Mouse (Mus musculus) limb, embryonic 10.5 days (tissue): ENCODE measurements around the gene Kank1. TPM values are rescaled to one million over a fixed set of nuclear protein-coding genes. Genes with fewer than 3 reads are reported as not detected.

Experiments used
- DNase-seq: peaks from one replicate; pipeline ENCODE4 v3.0.0-alpha.2; 2017; ENCODE audit warnings: low spot score
- H3K27ac ChIP-seq: fragments of 300-500 bp; sonication (generic); 2 replicates; pipeline ENCODE4 v1.5.1; 2016; ENCODE audit warnings: mild to moderate bottlenecking
- H3K27me3 ChIP-seq: fragments of 300-500 bp; sonication (generic); 2 replicates; pipeline ENCODE4 v1.6.1; 2016; ENCODE audit warnings: low read depth, mild to moderate bottlenecking; ENCODE audit not compliant: poor library complexity, severe bottlenecking
- H3K36me3 ChIP-seq: fragments of 300-500 bp; sonication (generic); 2 replicates; pipeline ENCODE4 v1.6.1; 2016; ENCODE audit warnings: mild to moderate bottlenecking, moderate library complexity
- H3K4me1 ChIP-seq: fragments of 300-500 bp; sonication (generic); 2 replicates; pipeline ENCODE4 v1.6.1; 2016
- H3K4me3 ChIP-seq: fragments of 300-500 bp; sonication (generic); 2 replicates; pipeline ENCODE4 v1.5.1; 2016; ENCODE audit warnings: mild to moderate bottlenecking, moderate library complexity
- H3K9me3 ChIP-seq: fragments of 300-500 bp; sonication (generic); replicated peaks from 2 replicates; pipeline ENCODE4 v1.6.1; 2016; ENCODE audit warnings: mild to moderate bottlenecking
- WGBS: fragments of 180-500 bp; shearing (Covaris S2); methylation state at CpG from one replicate; pipeline ENCODE4 v1.1.7; 2016; 5-methylcytosine and 5-hydroxymethylcytosine counted together
- polyA plus RNA-seq: library from polyadenylated mRNA; unstranded; fragments of >200 nt; fragmentation: Nextera tagmentation; extraction: Ambion mirVana; gene quantifications from 2 replicates; pipeline ENCODE4 v1.2.1, GENCODE M21; 2016

Kank1 gene
- polyA plus RNA-seq, 1 experiment from 2014 or later, result 33.7 TPM

GRCm38 (mm10) chr19:25361956-25362355, 125.2 kb downstream of the Kank1 start:
- Histone ChIP-seq H3K9me3 (no peaks in the 10 kb centered on the region), H3K27ac (no peak overlapping the region), H3K27me3 (no peaks in the 10 kb centered on the region), H3K4me3 (no peak overlapping the region), H3K36me3 (no peaks in the 10 kb centered on the region), H3K4me1 (peaks cover 43% of the 10 kb centered on the region)
- DNase-seq, result no peak
- WGBS, result 82% methylated on average over 7 of the region's 7 CpGs

- 82% methylated on average over 5 of the region's 5 CpGs for WGBS
- Histone ChIP-seq H3K4me3 (no peak overlapping the region), H3K27me3 (no peaks in the 10 kb centered on the region), H3K27ac (no peak overlapping the region), H3K9me3 (no peaks in the 10 kb centered on the region), H3K36me3 (no peaks in the 10 kb centered on the region), H3K4me1 (peaks cover 27% of the 10 kb centered on the region)
- DNase-seq, result no peak
These were observed 128.9 kb downstream of the Kank1 start for GRCm38 (mm10) chr19:25365698-25366097.

GRCm38 (mm10) chr19:25366620-25367019, 129.8 kb downstream of the Kank1 start:
- Histone ChIP-seq H3K4me3 (no peak overlapping the region), H3K4me1 (peaks cover 18% of the 10 kb centered on the region; the same call in 1 of the 2 replicates), H3K27me3 (no peaks in the 10 kb centered on the region), H3K36me3 (no peaks in the 10 kb centered on the region), H3K27ac (no peak overlapping the region), H3K9me3 (no peaks in the 10 kb centered on the region)
- 80% methylated on average over 12 of the region's 12 CpGs for WGBS
- no peak for DNase-seq

- no peaks in the 10 kb centered on the region for H3K36me3 ChIP-seq
- H3K9me3 ChIP-seq, result no peaks in the 10 kb centered on the region
- no peak for DNase-seq
- no peaks in the 10 kb centered on the region for H3K27me3 ChIP-seq
- peaks cover 27% of the 10 kb centered on the region for H3K4me1 ChIP-seq
- no peak overlapping the region for H3K27ac ChIP-seq
- WGBS, result 89% methylated on average over 9 of the region's 9 CpGs
- H3K4me3 ChIP-seq, result no peak overlapping the region
These were observed 133.7 kb downstream of the Kank1 start for GRCm38 (mm10) chr19:25370428-25370827.

GRCm38 (mm10) chr19:25372794-25373193, 136.0 kb downstream of the Kank1 start:
- H3K27me3 ChIP-seq, result no peaks in the 10 kb centered on the region
- H3K9me3 ChIP-seq, result no peaks in the 10 kb centered on the region
- no peak overlapping the region for H3K4me3 ChIP-seq
- H3K4me1 ChIP-seq, result peaks cover 35% of the 10 kb centered on the region
- WGBS, result 85% methylated on average over 7 of the region's 7 CpGs
- no peaks in the 10 kb centered on the region for H3K36me3 ChIP-seq
- H3K27ac ChIP-seq, result no peak overlapping the region
- DNase-seq, result no peak

- DNase-seq, result no peak
These were observed 136.8 kb downstream of the Kank1 start for GRCm38 (mm10) chr19:25373594-25373993.

GRCm38 (mm10) chr19:25374191-25374590, 137.4 kb downstream of the Kank1 start:
- Histone ChIP-seq H3K27ac (no peak overlapping the region), H3K36me3 (no peaks in the 10 kb centered on the region), H3K4me3 (no peak overlapping the region), H3K9me3 (no peaks in the 10 kb centered on the region), H3K27me3 (no peaks in the 10 kb centered on the region), H3K4me1 (peaks cover 26% of the 10 kb centered on the region)
- 65% methylated on average over 9 of the region's 9 CpGs for WGBS
- no peak for DNase-seq

More at GRCm38 (mm10) chr19:25373594-25373993, 136.8 kb downstream of the Kank1 start:
- H3K4me3 ChIP-seq, result no peak overlapping the region
- WGBS, result 65% methylated on average over 3 of the region's 3 CpGs
- H3K4me1 ChIP-seq, result peaks cover 32% of the 10 kb centered on the region
- H3K27me3 ChIP-seq, result no peaks in the 10 kb centered on the region
- no peaks in the 10 kb centered on the region for H3K36me3 ChIP-seq
- no peaks in the 10 kb centered on the region for H3K9me3 ChIP-seq
- no peak overlapping the region for H3K27ac ChIP-seq

DNA sequence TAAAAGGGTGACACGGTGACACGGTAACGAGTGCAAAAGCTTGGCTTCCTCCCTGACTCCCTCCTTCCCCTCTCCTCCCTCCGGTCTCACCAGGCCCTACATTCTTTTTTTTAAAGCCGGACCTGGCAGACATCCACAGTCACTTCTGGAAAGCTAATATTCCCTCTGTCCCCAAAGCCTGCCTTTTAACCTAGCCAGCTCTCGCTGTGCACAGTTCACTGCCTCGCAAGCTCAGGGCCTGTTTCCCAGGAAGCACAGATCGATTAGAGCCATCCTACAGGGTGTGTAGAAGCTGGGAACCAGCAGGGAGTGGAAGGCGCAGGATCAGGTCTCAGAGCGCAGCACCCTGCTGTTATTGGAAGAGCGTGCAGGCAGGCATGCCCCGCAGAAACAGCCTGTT, 138.2 kb downstream of the Kank1 start:
- DNase-seq, result no peak
- Histone ChIP-seq H3K27ac (peak overlapping the region; percentile 75), H3K4me3 (no peak overlapping the region), H3K9me3 (no peaks in the 10 kb centered on the region), H3K4me1 (peaks cover 25% of the 10 kb centered on the region), H3K36me3 (no peaks in the 10 kb centered on the region), H3K27me3 (no peaks in the 10 kb centered on the region)
- 12% methylated on average over 12 of the region's 12 CpGs for WGBS

DNA sequence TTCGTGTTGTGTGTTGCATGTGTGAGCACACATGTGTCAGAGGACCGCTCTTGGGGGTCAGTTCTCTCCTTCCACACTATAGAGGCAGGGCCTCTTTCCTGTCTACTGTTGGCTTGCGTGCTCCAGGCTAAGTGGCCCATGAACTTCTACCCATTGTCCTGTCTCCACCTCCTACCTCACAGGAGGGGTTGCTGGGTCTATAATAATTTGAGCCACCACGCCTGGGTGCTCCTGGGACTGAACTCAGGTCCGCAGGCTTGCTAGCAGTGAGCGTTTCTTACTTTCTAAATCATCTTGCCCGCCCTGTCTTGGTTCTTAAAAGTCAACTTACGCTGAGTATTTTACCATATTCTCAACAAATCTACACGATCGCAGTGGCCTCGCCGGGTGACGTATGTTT, 140.1 kb downstream of the Kank1 start:
- Histone ChIP-seq H3K27me3 (no peaks in the 10 kb centered on the region), H3K4me1 (peaks cover 25% of the 10 kb centered on the region), H3K9me3 (no peaks in the 10 kb centered on the region), H3K36me3 (no peaks in the 10 kb centered on the region), H3K27ac (peak overlapping the region; percentile 30; the same call in 1 of the 2 replicates), H3K4me3 (no peak overlapping the region)
- WGBS, result 87% methylated on average over 13 of the region's 13 CpGs
- DNase-seq, result no peak

DNA sequence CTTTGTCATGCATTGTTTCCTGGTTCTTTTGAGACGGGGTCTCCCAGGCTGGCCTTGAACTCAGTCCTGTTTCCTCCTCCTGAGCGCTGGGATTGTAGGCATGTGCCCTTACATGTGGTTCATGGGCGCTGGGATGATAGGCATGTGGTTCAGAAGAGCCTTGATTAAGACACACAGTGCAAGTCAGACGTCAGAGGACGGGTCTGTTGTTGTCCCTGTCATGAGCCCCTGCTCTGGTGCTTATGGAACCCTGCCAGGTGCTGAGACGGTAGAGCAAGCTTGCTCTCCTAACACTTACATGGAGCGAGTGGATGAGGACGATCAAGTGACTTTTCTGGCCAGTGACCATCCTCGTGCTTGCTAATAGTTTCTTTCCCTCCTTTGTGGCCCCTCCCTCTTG, 143.9 kb downstream of the Kank1 start:
- H3K9me3 ChIP-seq, result no peaks in the 10 kb centered on the region
- DNase-seq, result no peak
- 93% methylated on average over 9 of the region's 9 CpGs for WGBS
- H3K27me3 ChIP-seq, result no peaks in the 10 kb centered on the region
- no peak overlapping the region for H3K27ac ChIP-seq
- no peaks in the 10 kb centered on the region for H3K36me3 ChIP-seq
- peaks cover 23% of the 10 kb centered on the region for H3K4me1 ChIP-seq
- H3K4me3 ChIP-seq, result no peak overlapping the region

GRCm38 (mm10) chr19:25381972-25382371, 145.2 kb downstream of the Kank1 start:
- DNase-seq, result no peak
- Histone ChIP-seq H3K27ac (no peak overlapping the region), H3K4me1 (peaks cover 15% of the 10 kb centered on the region), H3K9me3 (no peaks in the 10 kb centered on the region), H3K4me3 (no peak overlapping the region), H3K36me3 (no peaks in the 10 kb centered on the region), H3K27me3 (no peaks in the 10 kb centered on the region)
- 57% methylated on average over 7 of the region's 7 CpGs for WGBS

- Histone ChIP-seq H3K9me3 (no peaks in the 10 kb centered on the region), H3K36me3 (no peaks in the 10 kb centered on the region), H3K27me3 (no peaks in the 10 kb centered on the region), H3K27ac (no peak overlapping the region), H3K4me1 (peaks cover 15% of the 10 kb centered on the region), H3K4me3 (no peak overlapping the region)
- no peak for DNase-seq
- WGBS, result 86% methylated on average over 6 of the region's 6 CpGs
These were observed 145.7 kb downstream of the Kank1 start for GRCm38 (mm10) chr19:25382494-25382893.

- Histone ChIP-seq H3K9me3 (no peaks in the 10 kb centered on the region), H3K27me3 (no peaks in the 10 kb centered on the region), H3K36me3 (no peaks in the 10 kb centered on the region), H3K4me3 (peak overlapping the region; percentile 33), H3K27ac (peak overlapping the region; percentile 66; the same call in 1 of the 2 replicates), H3K4me1 (peaks cover 15% of the 10 kb centered on the region)
- DNase-seq, result peak; percentile 71
- 16% methylated on average over 12 of the region's 12 CpGs for WGBS
These were observed 146.8 kb downstream of the Kank1 start for GRCm38 (mm10) chr19:25383386-25384146.
